Mouse (Mus musculus) heart, postnatal 36 days (tissue): ENCODE measurements around the gene Cask. TPM values are rescaled to one million over a fixed set of nuclear protein-coding genes. Genes with fewer than 3 reads are reported as not detected.
"Not testable (repeated sequence)": the region's sequence is repeated elsewhere in the genome, so short reads cannot be mapped to it uniquely, and the experiment has no call there.

ENCODE experiments used
- DNase-seq, 2 experiments: peaks; one replicate each; pipeline ENCODE4 v3.0.0; 2021 to 2022
- intact Hi-C: fragments of 180-260 bp; cut with DNase I; formaldehyde crosslinking; loops from one replicate; pipeline ENCODE4 v1.15.1; 2025
- total RNA-seq, 2 experiments: library from RNA; stranded (reverse); gene quantifications; 2 replicates each; pipeline ENCODE4 v1.2.3; 2021

Gene Cask
- 10 to 100 TPM; 13.6 to 19.2 TPM for total RNA-seq

DNA sequence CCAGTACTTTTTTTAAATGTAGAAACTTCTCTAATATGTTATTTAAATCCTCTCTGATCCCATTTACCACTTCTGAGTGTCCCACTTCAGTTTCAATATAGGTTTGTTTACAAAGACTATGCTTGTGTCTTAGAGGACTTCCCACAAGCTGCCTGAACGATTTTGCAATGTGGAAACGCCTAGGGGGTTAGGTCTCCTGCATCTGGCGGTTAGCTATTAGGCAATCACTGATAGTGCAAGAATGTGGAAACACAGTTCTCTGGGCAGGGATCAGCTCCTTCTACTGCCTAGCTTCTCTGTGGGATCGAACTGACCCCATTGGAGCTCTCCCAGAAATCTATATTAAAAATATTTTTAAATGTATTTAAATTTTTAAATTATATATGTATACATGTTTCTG lies at the start of gene Cask:
Gene Cask (minus strand): TSS at position 83 of the 400 bp plus-strand sequence.
- DNase-seq: peak; percentile 3 to 29
- intact Hi-C loops: no loop called here

- no peak for DNase-seq
- intact Hi-C loops: no loop called here
Observed at GRCm38 (mm10) chrX:13889976-13890375, 38.8 kb upstream of the Cask start.

DNA sequence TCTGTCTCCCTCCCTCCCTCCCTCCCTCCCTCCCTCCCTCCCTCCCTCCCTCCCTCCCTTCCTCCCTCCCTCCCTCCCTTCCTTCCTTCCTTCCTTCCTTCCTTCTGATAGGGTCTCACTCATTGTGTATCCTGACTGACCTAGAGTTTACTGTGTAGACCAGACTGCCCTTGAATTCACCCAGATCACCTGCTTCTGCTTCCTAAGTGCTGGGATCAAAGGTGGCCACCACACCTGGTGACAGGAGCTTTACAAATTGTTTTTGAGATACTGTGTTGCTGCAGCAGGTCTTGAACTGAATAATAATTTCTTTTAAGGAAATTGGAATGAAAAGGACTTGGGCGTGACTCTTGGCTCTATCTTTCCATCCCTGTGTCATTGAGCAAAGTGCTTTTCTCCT lies 33.2 kb upstream of the Cask start:
- DNase-seq: no peak
- intact Hi-C loops: no loop called here

DNA sequence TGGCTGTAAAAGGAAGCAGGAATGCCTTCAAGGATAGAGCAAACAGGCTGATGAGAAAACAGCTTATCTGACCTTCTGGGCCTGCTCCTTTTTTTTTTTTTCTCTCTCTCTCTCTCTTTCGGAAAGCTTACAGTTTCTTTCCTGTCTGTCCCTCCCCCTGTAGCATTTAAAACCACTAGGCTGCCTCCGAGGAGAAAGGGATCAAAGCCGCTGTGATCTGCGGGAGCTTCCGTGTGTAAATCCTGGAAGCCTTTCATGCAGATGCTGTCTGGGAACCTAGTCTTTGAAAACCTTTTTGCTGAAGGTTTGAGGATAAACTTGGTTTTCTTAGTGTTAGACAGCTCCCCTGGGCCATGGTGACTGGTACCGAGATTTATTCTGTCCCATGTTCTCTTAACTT lies 30.8 kb upstream of the Cask start:
- intact Hi-C loops: no loop called here
- DNase-seq: no peak

DNA sequence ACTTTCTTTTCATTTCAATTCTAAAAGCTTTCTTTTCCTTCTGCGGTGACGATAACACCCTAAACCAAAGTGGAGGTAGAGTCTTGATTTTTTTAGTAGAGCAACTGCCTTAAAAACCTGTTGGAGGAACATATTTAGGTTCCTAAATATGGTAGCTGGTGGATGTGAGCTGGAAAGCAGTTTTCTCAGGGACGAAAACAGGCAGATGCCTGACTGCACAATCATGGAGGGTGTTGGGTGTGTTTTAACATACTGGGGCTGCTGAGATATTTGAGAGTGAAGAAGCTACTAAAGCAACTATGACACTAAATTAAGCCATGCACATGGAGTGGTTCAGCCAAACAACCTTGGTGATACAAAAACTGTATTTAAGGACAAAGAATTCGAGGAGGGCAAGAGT lies 9.0 kb upstream of the Cask start:
- intact Hi-C loops: loop anchor here (1.0 kb wide), 1 partner anchor 8 kb away; no protein-coding TSS in a partner anchor
- DNase-seq: no peak

DNA sequence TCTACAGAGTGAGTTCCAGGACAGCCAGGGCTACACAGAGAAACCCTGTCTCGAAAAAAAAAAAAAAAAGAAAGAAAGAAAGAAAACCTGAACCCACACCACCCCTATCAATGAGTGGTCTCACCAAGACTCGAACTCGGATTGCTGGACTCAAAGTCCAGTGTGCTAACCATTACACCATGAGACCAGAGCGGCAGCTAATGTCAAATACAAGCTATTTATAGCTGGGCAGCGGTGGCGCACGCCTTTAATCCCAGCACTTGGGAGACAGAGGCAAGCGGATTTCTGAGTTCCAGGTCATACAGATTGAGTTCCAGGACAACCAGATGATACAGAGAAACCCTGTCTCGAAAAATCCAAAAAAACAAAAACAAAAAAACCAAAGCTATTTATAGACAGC lies 7.9 kb upstream of the Cask start:
- DNase-seq: no peak
- intact Hi-C loops: no loop called here

- intact Hi-C loops: loop anchor here (5.0 to 10.0 kb wide), 2 partner anchors 94 to 136 kb away; no protein-coding TSS in a partner anchor
- no peak for DNase-seq
Observed at GRCm38 (mm10) chrX:13848473-13848872, 2.7 kb downstream of the Cask start.

- intact Hi-C loops: loop anchor here (5.0 to 10.0 kb wide), 2 partner anchors 93 to 135 kb away; no protein-coding TSS in a partner anchor
- DNase-seq: peak; percentile 2 to 6
Observed at GRCm38 (mm10) chrX:13847502-13847851, 3.7 kb downstream of the Cask start.

DNA sequence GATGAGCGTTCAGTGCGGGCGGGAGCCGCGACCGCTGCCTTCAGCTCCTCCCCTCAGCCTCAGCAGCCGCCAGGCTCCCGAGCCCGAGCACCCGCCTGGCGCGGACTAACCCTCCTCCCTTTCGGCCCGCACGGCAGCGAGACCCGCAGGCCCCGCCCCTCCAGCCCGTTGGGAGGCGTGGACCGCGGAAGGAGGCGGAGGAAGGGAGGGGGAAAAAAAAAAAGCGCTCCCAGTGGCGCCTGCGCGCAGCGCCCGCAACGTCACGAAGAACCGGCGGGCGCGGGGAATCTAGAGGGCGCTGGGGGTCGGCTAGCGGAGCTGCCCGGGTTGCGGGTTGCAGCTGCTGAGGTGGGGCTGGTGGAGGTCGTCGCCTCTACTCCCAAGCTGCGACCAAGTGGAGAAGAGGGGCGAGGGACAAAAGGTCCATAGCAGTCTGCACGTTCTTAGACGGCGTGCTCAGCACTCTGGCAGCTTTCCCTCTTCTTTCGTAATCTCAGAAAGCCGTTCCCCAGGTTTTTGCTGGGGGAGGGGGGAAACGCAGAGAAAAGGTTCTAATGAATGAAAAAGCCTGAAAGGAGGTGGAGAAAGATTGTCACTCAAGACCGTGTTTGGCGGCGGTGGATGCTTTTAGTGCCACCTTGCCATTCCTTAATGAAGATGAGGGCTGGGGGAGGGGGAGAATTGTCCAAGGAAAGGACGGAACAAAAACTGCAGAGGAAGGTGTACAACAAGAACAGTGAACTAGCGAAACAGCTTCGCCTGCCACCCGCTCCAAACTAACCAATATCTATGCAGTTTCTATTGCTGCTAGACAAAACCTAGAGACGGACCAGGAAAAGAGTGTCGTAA lies 4.3 kb downstream of the Cask start:
- peak; percentile 83 to 88 for DNase-seq
- intact Hi-C loops: loop anchor here (5.0 to 10.0 kb wide), 2 partner anchors 92 to 135 kb away; no protein-coding TSS in a partner anchor

DNA sequence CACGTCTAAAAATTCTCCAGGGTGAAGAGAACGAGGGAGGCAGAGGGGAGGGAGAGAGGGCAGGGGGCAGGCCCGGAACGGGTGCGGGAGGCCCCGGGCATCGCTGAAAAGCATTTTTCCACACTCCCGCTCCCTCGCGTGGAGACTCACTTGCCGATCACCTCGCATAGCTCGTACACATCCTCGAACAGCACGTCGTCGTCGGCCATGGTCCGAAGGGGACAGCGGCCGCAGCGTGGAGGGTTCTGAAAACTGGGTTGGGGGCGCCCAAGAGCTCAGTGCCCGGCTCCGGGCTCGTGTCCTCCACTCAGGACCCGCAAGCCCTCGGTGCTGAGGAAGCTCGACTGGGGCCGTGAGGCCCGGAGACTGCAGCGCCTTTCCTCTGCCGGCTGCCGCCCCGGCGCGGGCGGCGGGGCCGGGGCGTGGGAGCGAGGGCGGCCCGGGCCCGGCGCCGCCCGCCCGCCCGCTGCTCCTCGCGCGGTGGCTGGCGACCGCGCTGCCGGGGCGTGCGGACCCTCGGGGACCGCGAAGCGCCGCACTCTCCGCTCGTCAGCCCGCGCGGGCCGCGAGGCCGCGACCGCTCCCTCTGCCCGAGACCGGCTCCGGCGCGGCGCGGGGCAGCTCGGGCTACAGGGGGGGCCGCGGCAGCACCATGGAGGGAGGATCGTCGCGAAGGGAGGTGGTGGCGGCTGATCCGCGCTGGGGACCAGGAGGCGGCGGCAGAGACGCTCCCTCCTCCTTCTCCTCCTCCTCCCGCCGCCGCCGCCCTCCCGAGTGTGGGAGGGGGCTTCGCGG lies 5.1 kb downstream of the Cask start:
- peak; percentile 35 to 47 for DNase-seq
- intact Hi-C loops: loop anchor here (5.0 to 10.0 kb wide), 2 partner anchors 91 to 134 kb away; no protein-coding TSS in a partner anchor

- peak in 1 of 2 experiments; percentile 8 for DNase-seq
- intact Hi-C loops: loop anchor here (5.0 to 10.0 kb wide), 2 partner anchors 90 to 133 kb away; no protein-coding TSS in a partner anchor
Observed at GRCm38 (mm10) chrX:13845141-13845857, 5.9 kb downstream of the Cask start.

DNA sequence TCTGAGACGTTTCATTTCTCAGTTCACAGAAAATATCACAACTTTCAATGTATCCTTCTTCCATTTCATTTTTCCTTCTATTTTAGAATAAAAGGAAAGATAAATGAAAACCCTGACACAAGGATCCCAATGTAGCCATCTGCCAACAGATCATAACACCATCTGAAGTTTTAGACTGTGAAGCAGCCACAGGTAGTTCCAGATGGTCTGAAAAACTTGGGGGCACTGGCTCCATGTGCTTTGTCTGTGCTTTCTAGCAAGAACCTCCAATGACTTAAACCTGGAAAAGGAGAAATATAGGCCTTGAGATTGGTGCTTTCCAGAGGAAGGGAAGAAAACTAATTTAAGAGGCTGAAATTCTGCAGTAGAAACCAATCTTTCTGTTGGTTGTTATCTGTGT lies 28.4 kb downstream of the Cask start:
- intact Hi-C loops: no loop called here
- DNase-seq: no peak

- intact Hi-C loops: no loop called here
- DNase-seq: no peak
Observed at GRCm38 (mm10) chrX:13798754-13799153, 52.4 kb downstream of the Cask start.

GRCm38 (mm10) chrX:13765672-13766071 lies 85.5 kb downstream of the Cask start:
- no peak for DNase-seq
- intact Hi-C loops: no loop called here

DNA sequence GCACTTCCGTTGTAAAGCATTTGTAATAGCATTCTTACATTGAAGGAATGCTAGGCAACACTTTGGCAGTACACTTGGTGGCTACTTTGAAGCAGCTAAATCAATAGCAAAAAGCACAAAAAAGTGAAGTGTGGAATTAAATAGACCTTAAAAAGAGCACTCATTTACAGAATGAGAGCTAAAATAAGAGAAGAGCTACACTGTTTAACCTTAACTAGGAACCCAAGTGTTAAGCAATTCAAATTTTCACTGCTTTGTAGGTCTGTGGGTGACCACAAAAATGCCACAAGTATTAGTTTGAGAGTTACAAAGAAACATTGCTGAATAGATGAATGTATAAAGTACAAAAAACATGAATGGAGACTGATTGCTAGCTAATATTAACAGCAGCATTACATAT lies 86.1 kb downstream of the Cask start:
- intact Hi-C loops: no loop called here

GRCm38 (mm10) chrX:13757279-13758005 lies 93.7 kb downstream of the Cask start:
- DNase-seq: no peak
- intact Hi-C loops: loop anchor here (10.0 kb wide), 1 partner anchor 87 kb away; no protein-coding TSS in a partner anchor

More for the DNA sequence above, 86.1 kb downstream of the Cask start:
- no peak for DNase-seq

DNA sequence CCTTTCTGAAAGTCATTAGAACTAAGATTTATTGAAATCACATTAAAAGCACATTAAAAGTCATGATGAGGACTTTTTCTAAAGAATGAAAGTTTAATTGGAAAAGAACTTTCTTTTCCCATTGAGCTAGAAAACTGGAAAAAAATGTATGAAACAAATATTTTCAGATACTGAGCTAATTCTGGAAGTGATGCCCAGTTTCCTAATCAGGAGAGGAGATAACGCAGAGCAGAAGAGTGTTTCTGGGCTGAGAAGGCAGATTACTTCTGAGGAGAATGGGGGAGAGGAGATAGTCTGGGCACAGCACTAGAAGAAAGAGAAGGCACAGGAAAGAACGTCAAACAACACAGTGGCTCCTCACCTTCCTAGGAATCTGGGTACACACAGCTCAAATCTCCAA lies 110.1 kb downstream of the Cask start:
- intact Hi-C loops: no loop called here
- no peak for DNase-seq

- intact Hi-C loops, DNase-seq: not testable (repeated sequence)
Observed at GRCm38 (mm10) chrX:13730785-13731184, 120.4 kb downstream of the Cask start.

DNA sequence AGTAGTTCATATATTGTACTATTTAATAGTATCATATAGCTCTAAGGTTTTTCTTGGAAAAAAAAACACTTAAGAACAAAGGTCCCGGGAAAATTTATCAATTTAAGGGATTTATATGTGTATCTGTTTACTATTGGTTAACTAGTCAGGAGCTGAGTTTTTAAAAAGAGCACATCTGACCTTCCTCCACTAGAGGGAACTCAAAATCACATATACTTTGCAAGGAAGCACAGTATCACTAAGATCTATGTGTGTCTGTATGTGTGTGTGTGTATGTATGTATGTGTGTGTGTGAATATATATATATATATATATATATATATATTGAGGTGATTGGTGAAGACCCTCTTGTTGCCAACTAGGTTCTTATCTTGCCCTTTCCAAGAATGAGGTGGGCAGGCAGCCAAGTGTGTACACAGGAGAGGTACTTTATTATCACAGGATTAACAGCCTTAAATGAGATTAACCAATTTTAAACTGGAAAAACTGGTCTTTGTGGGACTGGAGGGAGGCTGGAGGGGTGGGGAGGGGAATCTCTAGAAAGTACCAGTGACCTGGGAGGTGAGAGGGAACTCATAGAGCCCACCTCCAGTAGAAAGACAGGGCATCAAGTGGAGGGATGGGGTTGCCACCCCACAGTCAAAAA lies 121.2 kb downstream of the Cask start:
- intact Hi-C loops: no loop called here

More for the DNA sequence above, 121.2 kb downstream of the Cask start:
- DNase-seq: no peak
